In the genomic region with DNA sequence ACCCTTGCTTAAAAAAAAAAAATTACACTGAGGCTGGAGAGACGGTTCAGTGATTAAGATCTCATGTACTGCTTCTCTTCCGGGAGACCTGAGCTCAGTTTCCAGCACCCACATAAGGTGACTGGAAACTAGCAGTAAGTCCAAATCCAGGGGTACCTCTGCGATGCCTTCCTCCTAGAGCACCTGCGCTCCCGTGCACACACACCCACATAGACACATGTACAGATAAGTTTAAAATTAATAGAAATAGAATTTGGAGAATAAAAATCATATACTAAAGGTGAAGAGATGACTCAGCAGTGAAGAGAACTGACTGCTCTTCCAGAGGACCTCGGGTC, we compare ENCODE assay signal across 8 mouse cellular contexts. TPM values are rescaled to one million over a fixed set of nuclear protein-coding genes. Genes with fewer than 3 reads are reported as not detected.
DNase-seq lines count a peak whose midpoint lies in the region; ATAC-seq lines count a peak whose summit lies in the region.
"Had no signal": no experiment of that assay in that cellular context is flagged by ENCODE, and none has a peak within 500 bp of the region (broad histone marks: within the 10 kb centered on the region; RNA-seq: fewer than 3 reads in every experiment).

No protein-coding gene starts in this region.

- no peaks in the 10 kb centered on the region for H3K27me3 ChIP-seq in lung, embryonic 15.5 days
- H3K27me3 ChIP-seq in forebrain, embryonic 12.5 days: no peaks in the 10 kb centered on the region
- no peaks in the 10 kb centered on the region for H3K27me3 ChIP-seq in limb, embryonic 13.5 days
- no peaks in the 10 kb centered on the region for H3K27me3 ChIP-seq in splenic B cell, adult 2 months (ENCODE audit: control insufficient read depth, insufficient read depth, low read length, poor library complexity, severe bottlenecking)

- no peak for ATAC-seq in lung, embryonic 15.5 days (ENCODE audit: borderline replicate concordance, extremely low read depth, low FRiP score, low TSS enrichment)
- no peak for ATAC-seq in forebrain, embryonic 12.5 days (ENCODE audit: low FRiP score)
- ATAC-seq in limb, embryonic 13.5 days (ENCODE audit: low FRiP score, low read depth): no peak

- H3K27ac ChIP-seq in lung, embryonic 15.5 days: peak overlapping the region; percentile 98
- peak overlapping the region; percentile 88; the same call in 1 of the 2 replicates for H3K27ac ChIP-seq in forebrain, embryonic 12.5 days
- H3K27ac ChIP-seq in limb, embryonic 13.5 days: peak overlapping the region; percentile 98

- DNase-seq in lung, postnatal 10 days: no peak
- DNase-seq in splenic B cell, adult 2 months (ENCODE audit: low read depth, low spot score): peak; percentile 27
- no peak for DNase-seq in thymus, postnatal 0 days (ENCODE audit: low spot score)
- no peak for DNase-seq in left cerebral cortex, postnatal 4 days
- DNase-seq: adrenal gland, postnatal 10 days had no signal

- no peaks in the 10 kb centered on the region for H3K36me3 ChIP-seq in lung, embryonic 15.5 days
- no peaks in the 10 kb centered on the region for H3K36me3 ChIP-seq in forebrain, embryonic 12.5 days (replicated peaks)
- no peaks in the 10 kb centered on the region for H3K36me3 ChIP-seq in limb, embryonic 13.5 days
- no peaks in the 10 kb centered on the region for H3K36me3 ChIP-seq in splenic B cell, adult 2 months (ENCODE audit: control insufficient read depth, insufficient read depth, low read length, poor library complexity, severe bottlenecking)

- peak overlapping the region; percentile 54 for H3K4me3 ChIP-seq in lung, embryonic 15.5 days
- no peak overlapping the region for H3K4me3 ChIP-seq in forebrain, embryonic 12.5 days (replicated peaks)
- H3K4me3 ChIP-seq in limb, embryonic 13.5 days: peak overlapping the region; percentile 100

- no peaks in the 10 kb centered on the region for H3K9me3 ChIP-seq in lung, embryonic 15.5 days
- no peaks in the 10 kb centered on the region for H3K9me3 ChIP-seq in forebrain, embryonic 12.5 days
- H3K9me3 ChIP-seq in limb, embryonic 13.5 days: no peaks in the 10 kb centered on the region

- peak overlapping the region; percentile 64 for H3K4me2 ChIP-seq in lung, embryonic 15.5 days
- H3K4me2 ChIP-seq in forebrain, embryonic 12.5 days: peak overlapping the region; percentile 68; the same call in 1 of the 2 replicates
- H3K4me2 ChIP-seq in limb, embryonic 13.5 days (replicated peaks): peak overlapping the region; percentile 68

- peaks cover 10% of the 10 kb centered on the region for H3K4me1 ChIP-seq in lung, embryonic 15.5 days
- peaks cover 16% of the 10 kb centered on the region for H3K4me1 ChIP-seq in forebrain, embryonic 12.5 days
- H3K4me1 ChIP-seq in limb, embryonic 13.5 days: peaks cover 10% of the 10 kb centered on the region

- peak overlapping the region; percentile 66 for H3K9ac ChIP-seq in lung, embryonic 15.5 days
- no peak overlapping the region for H3K9ac ChIP-seq in forebrain, embryonic 12.5 days
- H3K9ac ChIP-seq in limb, embryonic 13.5 days: peak overlapping the region; percentile 80

- intact Hi-C loops in left cerebral cortex, postnatal 4 days (cut with DNase I): no loop called here

- 68% methylated on average over 6 of the region's 6 CpGs for WGBS in lung, embryonic 15.5 days
- 90% methylated on average over 6 of the region's 6 CpGs for WGBS in forebrain, embryonic 12.5 days
- WGBS in limb, embryonic 13.5 days: 81% methylated on average over 6 of the region's 6 CpGs

RNA-seq across cellular contexts. Expression of a gene that starts 18.2 kb away (rescaled TPM):
- 48.8 and 59.0 TPM in 2 replicates for polyA plus RNA-seq in lung, embryonic 15.5 days (2015; fragmentation: Nextera tagmentation; extraction: Ambion mirVana)
- polyA plus RNA-seq in forebrain, embryonic 12.5 days (2016; fragmentation: Nextera tagmentation; extraction: Ambion mirVana): 69.4 and 78.8 TPM in 2 replicates
- polyA plus RNA-seq in limb, embryonic 13.5 days (2015; fragmentation: Nextera tagmentation; extraction: Ambion mirVana): 62.5 and 66.3 TPM in 2 replicates
- polyA plus RNA-seq in thymus, postnatal 0 days (2015; fragmentation: Nextera tagmentation; extraction: Ambion mirVana): 52.6 and 64.2 TPM in 2 replicates
- total RNA-seq in left cerebral cortex, postnatal 4 days (2021): 10 to 100 TPM; 52.5 to 57.9 TPM
